Mouse (Mus musculus) heart, adult 2 months (tissue): ENCODE data around the gene Pip4k2c.

Source experiments
- CTCF ChIP-seq: fragments of 200-600 bp; IDR thresholded peaks from 2 replicates; pipeline ENCODE4 v1.8.1; 2022; ENCODE audit warnings: antibody characterized with exemption, mild to moderate bottlenecking, moderate library complexity
- POLR2A ChIP-seq: fragments of 200-500 bp; IDR thresholded peaks from 2 replicates; pipeline ENCODE4 v1.6.1; 2011; ENCODE audit warnings: mild to moderate bottlenecking, low read depth, low read length, control low read depth; ENCODE audit not compliant: insufficient read depth

- TF ChIP-seq CTCF = no peak
- TF ChIP-seq POLR2A = no peak
These were observed 23.3 kb downstream of the Pip4k2c start for GRCm38 (mm10) chr10:127188079-127188453.
